Mouse (Mus musculus) lung, postnatal 36 days (tissue): ENCODE measurements around the gene Olfr1505.

Experiments
- DNase-seq: peaks from one replicate; pipeline ENCODE4 v3.0.0; 2022; ENCODE audit warnings: mixed read lengths

Olfr1505 gene

DNA sequence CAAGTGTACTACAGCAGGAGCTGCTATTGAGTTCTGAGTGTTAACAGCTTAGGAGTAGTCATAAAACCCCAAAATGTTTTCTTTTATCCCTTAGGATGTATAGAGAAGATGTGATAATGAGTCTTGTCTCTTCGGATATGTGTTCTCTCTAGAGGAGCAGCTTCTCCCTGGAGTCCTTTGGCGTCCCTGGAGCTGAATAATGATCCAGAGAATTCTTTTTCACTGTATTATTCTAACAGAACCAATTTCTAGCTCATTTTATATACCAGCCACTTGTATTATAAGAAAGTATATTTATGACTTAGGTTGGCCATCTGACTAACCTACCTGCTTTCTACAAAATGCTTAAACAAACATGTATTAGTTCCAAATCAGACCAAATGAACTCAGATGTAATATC is at the start of gene Olfr1505:
Olfr1505 (plus strand) TSS at position 301 of the 400 bp plus-strand sequence.
- DNase-seq, result no peak

GRCm38 (mm10) chr19:13897828-13898227 is 15.5 kb upstream of the Olfr1505 start, which contains the start of gene Olfr1504:
Olfr1504 (minus strand) TSS chr19:13897928.
- DNase-seq, result no peak
